In the genomic region with DNA sequence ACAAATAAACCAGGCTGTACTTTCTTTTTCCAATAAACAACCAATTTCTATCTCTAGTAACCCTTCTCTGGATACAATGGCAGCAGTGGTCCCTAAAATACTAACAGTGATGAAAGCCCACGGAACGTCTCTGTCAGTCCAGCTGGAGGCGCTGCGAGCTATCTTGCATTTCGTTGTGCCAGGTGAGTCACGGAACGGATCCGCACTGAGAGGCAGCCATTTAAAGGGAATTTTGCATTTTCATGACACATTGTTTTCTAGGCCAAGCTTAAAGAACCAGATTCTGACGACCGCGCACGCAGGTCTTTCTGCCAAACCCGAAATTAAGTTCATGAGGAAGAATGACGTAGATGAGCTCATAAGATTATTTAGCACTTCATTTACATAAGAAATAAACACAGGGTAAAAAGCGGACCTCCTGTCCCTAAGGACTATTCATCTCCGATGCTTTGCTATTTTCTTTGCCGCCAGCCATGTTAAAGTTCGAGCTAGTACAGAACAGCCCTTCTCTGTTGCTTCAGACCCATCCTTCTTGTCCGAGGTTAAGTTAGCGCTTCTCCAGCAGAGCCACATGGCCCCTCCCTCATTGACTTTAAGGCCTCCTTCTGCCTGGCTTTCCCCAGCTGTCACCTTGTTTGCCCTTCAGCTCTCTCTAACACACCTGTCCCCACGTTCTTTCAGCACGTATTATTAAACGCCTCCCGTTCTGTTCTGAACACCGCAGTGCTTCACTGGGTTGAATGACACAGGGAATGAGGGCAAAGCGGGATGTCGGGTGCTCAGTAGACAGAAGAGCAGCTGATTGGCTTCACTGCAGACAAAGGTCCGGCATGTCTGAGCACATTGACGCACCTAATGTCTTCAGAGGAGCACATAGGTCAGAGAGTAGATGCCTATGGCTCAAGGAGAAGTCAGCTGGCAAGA, we compare ENCODE assay signal across 8 mouse cellular contexts. TPM values are rescaled to one million over a fixed set of nuclear protein-coding genes. Genes with fewer than 3 reads are reported as not detected.
A peak's percentile ranks its signal among the peaks of the same experiment; 100 is the strongest.
DNase-seq lines count a peak whose midpoint lies in the region; ATAC-seq and TF ChIP-seq lines count a peak whose summit lies in the region.

No protein-coding gene starts in this region.

- H3K27me3 ChIP-seq in heart, postnatal 0 days (ENCODE audit: control insufficient read depth, insufficient read depth, low read length): no peaks in the 10 kb centered on the region
- no peaks in the 10 kb centered on the region for H3K27me3 ChIP-seq in heart, adult 2 months (ENCODE audit: control insufficient read depth, insufficient read depth, low read length)
- H3K27me3 ChIP-seq in forebrain, embryonic 12.5 days: no peaks in the 10 kb centered on the region
- no peaks in the 10 kb centered on the region for H3K27me3 ChIP-seq in liver, postnatal 0 days (ENCODE audit: insufficient read depth, low read length)

- no peak for DNase-seq in heart, postnatal 0 days (ENCODE audit: low spot score)
- no peak for DNase-seq in heart, adult 2 months
- peak; percentile 68 for DNase-seq in brain, adult 2 months (ENCODE audit: low read depth, low spot score)
- DNase-seq in liver, postnatal 0 days: no peak
- no peak for DNase-seq in urinary bladder, postnatal 25 days (ENCODE audit: low spot score)
- DNase-seq in kidney, adult 9 months: no peak
- no peak for DNase-seq in adipocyte (ENCODE audit: low spot score)

- intact Hi-C loops in heart, adult 2 months (cut with DNase I): no loop called here

- H3K9me3 ChIP-seq in heart, postnatal 0 days (replicated peaks; ENCODE audit: control insufficient read depth, low read length): no peaks in the 10 kb centered on the region
- no peaks in the 10 kb centered on the region for H3K9me3 ChIP-seq in forebrain, embryonic 12.5 days
- H3K9me3 ChIP-seq in liver, postnatal 0 days (ENCODE audit: low read length): no peaks in the 10 kb centered on the region

- TF ChIP-seq POLR2A in heart, adult 2 months (IDR thresholded peaks at IDR 0.05; ENCODE audit: insufficient read depth, low read depth, low read length): no peak

- no peaks in the 10 kb centered on the region for H3K79me2 ChIP-seq in heart, adult 2 months (replicated peaks; ENCODE audit: control insufficient read depth, insufficient read depth, low read length)

- peak; percentile 17; the same call in 1 of the 2 replicates for TF ChIP-seq CTCF in heart, postnatal 0 days (IDR thresholded peaks at IDR 0.05; ENCODE audit: low read depth)
- no peak for TF ChIP-seq CTCF in heart, adult 2 months (IDR thresholded peaks at IDR 0.05)
- TF ChIP-seq CTCF in liver, postnatal 0 days (IDR thresholded peaks at IDR 0.05; ENCODE audit: low read depth): 0 out of 2 replicates have a peak, but pooled peaks have one; percentile 2

- peaks cover 51% of the 10 kb centered on the region for H3K36me3 ChIP-seq in heart, postnatal 0 days (replicated peaks; ENCODE audit: control insufficient read depth, insufficient read depth, low read length)
- H3K36me3 ChIP-seq in heart, adult 2 months (ENCODE audit: control insufficient read depth, insufficient read depth, low read length): no peaks in the 10 kb centered on the region; the same call in 1 of the 2 replicates
- no peaks in the 10 kb centered on the region for H3K36me3 ChIP-seq in forebrain, embryonic 12.5 days (replicated peaks)
- H3K36me3 ChIP-seq in liver, postnatal 0 days (replicated peaks; ENCODE audit: insufficient read depth, low read length): 0 out of 2 replicates have a peak, but pooled peaks cover 2% of the 10 kb centered on the region

- WGBS in heart, postnatal 0 days: 50% methylated on average over 29 of the region's 29 CpGs
- WGBS in heart, adult 2 months: 75% methylated on average over 29 of the region's 29 CpGs
- WGBS in forebrain, embryonic 12.5 days: 22% methylated on average over 29 of the region's 29 CpGs
- 52% methylated on average over 29 of the region's 29 CpGs for WGBS in liver, postnatal 0 days (ENCODE audit: insufficient replicate concordance)

- no peaks in the 10 kb centered on the region for H3K4me1 ChIP-seq in heart, postnatal 0 days (ENCODE audit: control insufficient read depth, insufficient read depth)
- H3K4me1 ChIP-seq in heart, adult 2 months (ENCODE audit: control insufficient read depth, insufficient read depth, low read length): no peaks in the 10 kb centered on the region
- peaks cover 4% of the 10 kb centered on the region for H3K4me1 ChIP-seq in forebrain, embryonic 12.5 days
- no peaks in the 10 kb centered on the region for H3K4me1 ChIP-seq in liver, postnatal 0 days (ENCODE audit: insufficient read depth)

- no peak for ATAC-seq in heart, postnatal 0 days (ENCODE audit: insufficient read depth, low read depth)
- ATAC-seq in forebrain, embryonic 12.5 days (ENCODE audit: low FRiP score): 0 out of 2 replicates have a peak, but pooled peaks have one; percentile 27
- ATAC-seq in liver, postnatal 0 days: no peak

- TF ChIP-seq EP300 in heart, postnatal 0 days (IDR thresholded peaks at IDR 0.05; ENCODE audit: low read depth): no peak
- TF ChIP-seq EP300 in heart, adult 2 months (IDR thresholded peaks at IDR 0.05; ENCODE audit: insufficient read depth, low read depth, low read length): no peak
- no peak for TF ChIP-seq EP300 in liver, postnatal 0 days (IDR thresholded peaks at IDR 0.05; ENCODE audit: low read depth)

- no peak overlapping the region for H3K4me3 ChIP-seq in heart, postnatal 0 days (ENCODE audit: low read depth, low read length)
- no peak overlapping the region for H3K4me3 ChIP-seq in heart, adult 2 months
- H3K4me3 ChIP-seq in forebrain, embryonic 12.5 days (replicated peaks): peak overlapping the region; percentile 30
- H3K4me3 ChIP-seq in liver, postnatal 0 days (ENCODE audit: low read depth, low read length): no peak overlapping the region

- H3K27ac ChIP-seq in heart, postnatal 0 days (ENCODE audit: low read depth): no peak overlapping the region
- no peak overlapping the region for H3K27ac ChIP-seq in heart, adult 2 months
- H3K27ac ChIP-seq in forebrain, embryonic 12.5 days: no peak overlapping the region
- H3K27ac ChIP-seq in liver, postnatal 0 days (ENCODE audit: low read depth): no peak overlapping the region

- H3K4me2 ChIP-seq in heart, postnatal 0 days (ENCODE audit: low read depth, low read length): peak overlapping the region; percentile 37
- H3K4me2 ChIP-seq in forebrain, embryonic 12.5 days: peak overlapping the region; percentile 52
- H3K4me2 ChIP-seq in liver, postnatal 0 days (ENCODE audit: low read depth, low read length): peak overlapping the region; percentile 37

- H3K9ac ChIP-seq in heart, postnatal 0 days (replicated peaks; ENCODE audit: low read depth, low read length): no peak overlapping the region
- no peak overlapping the region for H3K9ac ChIP-seq in heart, adult 2 months (ENCODE audit: low read depth, low read length)
- no peak overlapping the region for H3K9ac ChIP-seq in forebrain, embryonic 12.5 days
- H3K9ac ChIP-seq in liver, postnatal 0 days (replicated peaks): no peak overlapping the region

RNA-seq across cellular contexts. Expression of a gene that starts 36.5 kb away (rescaled TPM):
- total RNA-seq in heart, postnatal 0 days (2014; rRNA removed; ENCODE audit: low replicate concordance): 4.1 and 5.3 TPM in 2 replicates
- polyA plus RNA-seq in heart, postnatal 0 days (2015; fragmentation: Nextera tagmentation; extraction: Ambion mirVana): 3.6 and 3.7 TPM in 2 replicates
- 10 to 100 TPM; 10.6 to 12.2 TPM for total RNA-seq in heart, adult 2 months (2021)
- polyA plus RNA-seq in heart, adult 2 months (2012; rRNA removed): 3.0 and 5.9 TPM in 2 replicates
- polyA plus RNA-seq in forebrain, embryonic 12.5 days (2016; fragmentation: Nextera tagmentation; extraction: Ambion mirVana): 3.3 and 3.6 TPM in 2 replicates
- polyA plus RNA-seq in liver, postnatal 0 days (2015; fragmentation: Nextera tagmentation; extraction: Ambion mirVana): 1.8 and 2.8 TPM in 2 replicates
